Mouse (Mus musculus): ENCODE data around the gene Gm20388. TPM values are rescaled to one million over a fixed set of nuclear protein-coding genes. Genes with fewer than 3 reads are reported as not detected.

The Gm20388 gene
- total and polyA plus RNA-seq, 2 experiments from 2014 or later = 51.3 TPM; not detected in 1

- 73% methylated on average over 11 of the region's 11 CpGs for WGBS
- ATAC-seq (no peak), DNase-seq (no peak)
- Histone ChIP-seq H3K27me3 (ENCODE audit: insufficient read depth, low read length) (no peaks in the 10 kb centered on the region), H3K9ac (no peak overlapping the region), H3K4me3 (ENCODE audit: low read depth, low read length) (no peak overlapping the region), H3K4me1 (ENCODE audit: insufficient read depth) (no peaks in the 10 kb centered on the region; the same call in 1 of the 2 replicates), H3K27ac (ENCODE audit: low read depth, low read length) (no peak overlapping the region), H3K36me3 (ENCODE audit: insufficient read depth) (no peaks in the 10 kb centered on the region), H3K4me2 (ENCODE audit: low read depth) (no peak overlapping the region), H3K9me3 (ENCODE audit: low read length) (no peaks in the 10 kb centered on the region)
- TF ChIP-seq CTCF (IDR thresholded peaks at IDR 0.05; ENCODE audit: low read depth) = no peak
These were observed 2364.2 kb downstream of the Gm20388 start for GRCm38 (mm10) chr8:122274651-122275391.

DNA sequence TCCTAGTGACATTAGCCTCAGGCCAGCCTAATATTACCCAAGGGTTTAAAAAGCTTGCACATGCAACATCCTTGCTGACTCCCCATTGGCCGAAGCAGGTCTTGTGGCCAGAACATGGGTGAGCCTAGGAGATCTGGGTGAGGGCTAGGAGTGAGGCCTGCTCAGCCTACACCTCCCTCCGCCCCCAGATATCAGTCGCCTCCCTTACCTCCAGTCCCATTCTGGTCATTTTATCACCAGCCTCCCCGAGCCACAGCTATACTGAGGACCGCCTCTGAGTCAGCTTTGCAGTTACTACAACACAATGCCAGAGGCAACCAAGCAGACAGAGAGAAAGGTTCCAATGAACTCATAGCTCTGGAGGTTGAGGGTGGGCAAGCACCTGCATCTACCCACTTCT, 2365.7 kb downstream of the Gm20388 start:
- TF ChIP-seq CTCF (IDR thresholded peaks at IDR 0.05; ENCODE audit: low read depth) = no peak
- Histone ChIP-seq H3K9ac (no peak overlapping the region), H3K4me3 (ENCODE audit: low read depth, low read length) (no peak overlapping the region), H3K4me2 (ENCODE audit: low read depth) (no peak overlapping the region), H3K27ac (ENCODE audit: low read depth, low read length) (no peak overlapping the region), H3K36me3 (ENCODE audit: insufficient read depth) (no peaks in the 10 kb centered on the region), H3K9me3 (ENCODE audit: low read length) (no peaks in the 10 kb centered on the region), H3K27me3 (ENCODE audit: insufficient read depth, low read length) (no peaks in the 10 kb centered on the region), H3K4me1 (ENCODE audit: insufficient read depth) (no peaks in the 10 kb centered on the region)
- no peak for DNase-seq
- 91% methylated on average over 5 of the region's 5 CpGs for WGBS
- ATAC-seq = no peak

DNA sequence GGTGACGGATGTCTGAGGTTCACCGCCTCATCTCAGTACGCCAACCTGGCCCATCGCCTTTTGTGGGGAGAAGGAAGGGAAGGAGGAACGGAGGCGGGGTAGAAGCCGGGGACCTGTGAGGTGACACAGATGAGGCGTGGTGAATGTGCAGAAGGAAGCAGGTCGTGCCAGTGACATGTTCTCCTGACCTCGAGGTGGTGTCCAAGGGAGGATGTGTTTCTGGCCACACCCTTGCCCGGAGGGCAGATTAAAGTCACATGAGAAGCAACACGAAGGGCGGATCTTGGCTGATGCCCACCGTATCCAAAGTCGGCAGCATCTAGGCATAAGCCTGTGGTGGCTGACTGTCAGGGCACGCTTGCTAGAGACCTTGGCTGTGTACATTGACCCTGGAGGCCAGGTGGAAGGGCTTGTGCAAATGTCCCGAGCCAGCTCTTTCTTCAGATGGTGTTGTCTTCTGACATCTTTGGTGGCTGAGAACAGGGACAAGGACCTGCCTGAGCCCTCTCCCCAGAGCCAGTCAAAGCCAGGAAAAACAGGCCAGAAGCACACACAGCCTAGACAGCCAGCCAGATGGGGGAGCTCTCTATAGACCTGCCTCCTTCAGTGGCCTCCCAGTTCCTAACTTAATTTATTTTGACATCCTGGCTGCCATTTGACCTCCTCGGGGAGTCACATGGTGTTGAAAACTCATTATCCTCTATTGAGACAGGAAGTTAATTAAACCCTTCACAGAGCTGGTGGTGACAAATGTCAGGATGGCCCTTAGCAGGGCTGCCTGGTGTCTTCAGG, 2366.8 kb downstream of the Gm20388 start:
- 79% methylated on average over 18 of the region's 18 CpGs for WGBS
- H3K9ac ChIP-seq = no peak overlapping the region
- no peak overlapping the region for H3K4me2 ChIP-seq (ENCODE audit: low read depth)
- H3K27me3 ChIP-seq (ENCODE audit: insufficient read depth, low read length) = no peaks in the 10 kb centered on the region
- H3K4me1 ChIP-seq (ENCODE audit: insufficient read depth) = no peaks in the 10 kb centered on the region
- H3K27ac ChIP-seq (ENCODE audit: low read depth, low read length) = no peak overlapping the region
- no peak for TF ChIP-seq CTCF (IDR thresholded peaks at IDR 0.05; ENCODE audit: low read depth)
- no peak for ATAC-seq
- H3K36me3 ChIP-seq (ENCODE audit: insufficient read depth) = no peaks in the 10 kb centered on the region
- no peak overlapping the region for H3K4me3 ChIP-seq (ENCODE audit: low read depth, low read length)
- no peaks in the 10 kb centered on the region for H3K9me3 ChIP-seq (ENCODE audit: low read length)
- no peak for DNase-seq

DNA sequence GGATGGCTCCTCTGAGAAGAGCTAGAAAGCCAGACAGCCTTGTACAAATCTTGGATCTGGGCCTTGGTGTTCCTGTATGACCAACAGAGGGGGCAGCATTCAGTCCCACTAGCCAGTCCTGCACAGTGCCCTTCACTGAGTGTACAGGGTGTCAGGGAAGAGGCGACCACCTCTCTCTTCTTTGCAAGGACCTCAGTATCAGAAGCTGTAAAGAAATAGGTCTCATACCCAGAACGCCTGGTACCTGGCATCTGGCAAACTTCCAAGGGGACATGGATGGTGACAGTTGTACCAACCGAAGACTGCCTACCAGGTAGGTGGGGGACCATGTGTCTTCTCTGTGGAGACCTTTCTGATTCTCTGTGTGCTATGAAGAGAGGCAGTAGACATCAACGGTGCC, 2369.5 kb downstream of the Gm20388 start:
- H3K4me1 ChIP-seq (ENCODE audit: insufficient read depth) = 0 out of 2 replicates have a peak, but pooled peaks cover 12% of the 10 kb centered on the region
- H3K27me3 ChIP-seq (ENCODE audit: insufficient read depth, low read length) = peaks cover 8% of the 10 kb centered on the region; the same call in 1 of the 2 replicates
- WGBS = 81% methylated on average over 4 of the region's 4 CpGs
- TF ChIP-seq CTCF (IDR thresholded peaks at IDR 0.05; ENCODE audit: low read depth) = peak; percentile 16; the same call in 1 of the 2 replicates
- no peak overlapping the region for H3K4me3 ChIP-seq (ENCODE audit: low read depth, low read length)
- no peak overlapping the region for H3K9ac ChIP-seq
- H3K4me2 ChIP-seq (ENCODE audit: low read depth) = no peak overlapping the region
- H3K36me3 ChIP-seq (ENCODE audit: insufficient read depth) = no peaks in the 10 kb centered on the region
- DNase-seq (no peak), ATAC-seq (no peak)
- H3K9me3 ChIP-seq (ENCODE audit: low read length) = no peaks in the 10 kb centered on the region
- no peak overlapping the region for H3K27ac ChIP-seq (ENCODE audit: low read depth, low read length)

DNA sequence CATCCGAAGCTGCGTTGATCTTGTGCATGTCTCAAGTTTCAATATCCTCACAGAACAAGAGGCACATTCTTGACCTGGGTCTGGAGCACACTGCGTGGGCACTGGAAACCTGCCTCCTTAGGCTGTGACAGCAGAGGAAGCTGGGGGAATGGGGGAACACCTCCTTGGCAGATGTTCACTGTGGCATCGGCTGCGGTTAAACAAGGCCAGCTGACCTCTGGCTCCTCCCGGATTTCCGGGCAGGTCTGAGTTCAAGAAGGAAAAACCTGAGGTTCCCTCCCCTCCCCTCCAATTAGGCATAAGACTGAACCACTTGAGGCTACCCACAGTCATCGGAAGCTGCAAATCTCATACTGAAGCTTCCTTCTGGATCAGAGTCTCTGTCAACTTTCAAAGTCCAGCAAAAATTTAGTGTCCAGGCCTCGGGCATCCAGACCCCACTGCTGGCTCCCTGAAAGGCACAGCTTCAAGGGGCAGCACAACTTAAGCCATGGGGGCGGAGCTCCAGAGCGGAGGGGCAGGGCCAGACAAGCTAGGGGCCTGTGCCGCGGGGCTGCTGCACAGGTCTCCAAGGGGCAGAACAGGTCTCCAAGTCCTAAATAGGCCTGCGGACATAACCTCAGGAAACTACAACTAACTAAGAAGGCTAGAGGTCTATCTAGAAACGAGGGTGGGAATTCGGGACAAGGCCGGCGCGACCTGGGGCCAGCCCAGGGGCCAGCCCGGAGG, 2370.1 kb downstream of the Gm20388 start:
- peak overlapping the region; percentile 50; the same call in 1 of the 2 replicates for H3K27ac ChIP-seq (ENCODE audit: low read depth, low read length)
- 0 out of 2 replicates have a peak, but pooled peaks have one; percentile 0 for ATAC-seq
- WGBS = 14% methylated on average over 20 of the region's 20 CpGs

DNA sequence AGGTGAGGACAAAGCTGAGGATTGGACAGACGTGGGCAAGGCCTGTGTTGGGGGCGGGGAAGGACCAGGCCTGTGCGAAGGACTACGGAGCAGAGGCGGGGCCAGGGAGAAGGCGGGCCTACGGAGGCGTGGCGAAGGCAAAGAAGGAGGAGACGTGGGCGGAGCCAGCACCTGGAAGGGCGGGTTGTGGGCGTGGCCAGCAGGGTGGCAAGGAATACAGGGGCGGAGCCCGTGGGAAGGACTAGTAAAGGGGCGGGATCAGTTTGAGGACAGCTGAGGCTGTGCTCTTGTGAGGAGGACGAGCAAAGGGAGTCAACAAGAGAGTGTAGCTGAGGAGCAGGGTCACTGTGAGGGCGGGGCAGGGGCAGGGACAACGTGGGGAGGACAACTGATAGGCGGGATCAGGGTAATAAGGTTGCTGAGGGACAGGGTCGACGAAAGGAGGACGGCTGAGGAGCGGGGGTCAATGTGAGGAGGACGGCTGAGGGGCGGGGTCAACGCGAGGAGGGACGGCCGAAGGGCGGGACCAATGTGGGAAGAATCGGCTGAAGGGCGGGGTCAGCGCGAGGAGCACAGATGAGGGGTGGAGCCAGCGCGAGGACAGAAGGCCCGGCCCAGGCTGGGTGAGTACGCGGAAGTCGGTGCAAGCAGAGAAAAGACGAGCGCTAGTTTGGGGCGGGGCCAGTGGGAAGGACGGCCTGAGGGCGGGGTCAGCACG, 2370.8 kb downstream of the Gm20388 start:
- no peak for TF ChIP-seq CTCF (IDR thresholded peaks at IDR 0.05; ENCODE audit: low read depth)
- DNase-seq (peak; percentile 96), ATAC-seq (peak; percentile 90)
- no peaks in the 10 kb centered on the region for H3K36me3 ChIP-seq (ENCODE audit: insufficient read depth)
- peak overlapping the region; percentile 98 for H3K4me2 ChIP-seq (ENCODE audit: low read depth)
- WGBS = 3% methylated on average over 47 of the region's 47 CpGs
- H3K4me3 ChIP-seq (ENCODE audit: low read depth, low read length) = peak overlapping the region; percentile 58
- no peaks in the 10 kb centered on the region for H3K9me3 ChIP-seq (ENCODE audit: low read length)
- 0 out of 2 replicates have a peak, but pooled peaks cover 14% of the 10 kb centered on the region for H3K4me1 ChIP-seq (ENCODE audit: insufficient read depth)
- peak overlapping the region; percentile 50 for H3K27ac ChIP-seq (ENCODE audit: low read depth, low read length)
- H3K27me3 ChIP-seq (ENCODE audit: insufficient read depth, low read length) = peaks cover 8% of the 10 kb centered on the region; the same call in 1 of the 2 replicates
- H3K9ac ChIP-seq = peak overlapping the region; percentile 65

More for the DNA sequence above, 2370.1 kb downstream of the Gm20388 start:
- peak overlapping the region; percentile 98 for H3K4me2 ChIP-seq (ENCODE audit: low read depth)
- DNase-seq = no peak
- H3K4me1 ChIP-seq (ENCODE audit: insufficient read depth) = 0 out of 2 replicates have a peak, but pooled peaks cover 14% of the 10 kb centered on the region
- no peaks in the 10 kb centered on the region for H3K36me3 ChIP-seq (ENCODE audit: insufficient read depth)
- peaks cover 8% of the 10 kb centered on the region; the same call in 1 of the 2 replicates for H3K27me3 ChIP-seq (ENCODE audit: insufficient read depth, low read length)
- no peak for TF ChIP-seq CTCF (IDR thresholded peaks at IDR 0.05; ENCODE audit: low read depth)
- no peak overlapping the region for H3K9ac ChIP-seq
- no peaks in the 10 kb centered on the region for H3K9me3 ChIP-seq (ENCODE audit: low read length)
- H3K4me3 ChIP-seq (ENCODE audit: low read depth, low read length) = peak overlapping the region; percentile 58; the same call in 1 of the 2 replicates

Measured in forebrain, postnatal 0 days (tissue).